Mouse (Mus musculus) NIH3T3 (cell line): Measurements from ENCODE around the gene Yme1l1.
A peak's percentile ranks its signal among the peaks of the same experiment; 100 is the strongest.

Source experiments
- DNase-seq: peaks from one replicate; pipeline ENCODE4 v3.0.0-alpha.2; 2012; ENCODE audit warnings: low read depth

Gene Yme1l1

GRCm38 (mm10) chr2:23155777-23156607 lies at the start of gene Yme1l1, which contains the start of gene Mastl:
Gene Yme1l1, plus strand, starts transcription at chr2:23156369.
Gene Mastl, minus strand, starts transcription at chr2:23156024.
- DNase-seq = peak; percentile 99

- no peak for DNase-seq
Observed at GRCm38 (mm10) chr2:23119573-23119972, 36.6 kb upstream of the Yme1l1 start.

DNA sequence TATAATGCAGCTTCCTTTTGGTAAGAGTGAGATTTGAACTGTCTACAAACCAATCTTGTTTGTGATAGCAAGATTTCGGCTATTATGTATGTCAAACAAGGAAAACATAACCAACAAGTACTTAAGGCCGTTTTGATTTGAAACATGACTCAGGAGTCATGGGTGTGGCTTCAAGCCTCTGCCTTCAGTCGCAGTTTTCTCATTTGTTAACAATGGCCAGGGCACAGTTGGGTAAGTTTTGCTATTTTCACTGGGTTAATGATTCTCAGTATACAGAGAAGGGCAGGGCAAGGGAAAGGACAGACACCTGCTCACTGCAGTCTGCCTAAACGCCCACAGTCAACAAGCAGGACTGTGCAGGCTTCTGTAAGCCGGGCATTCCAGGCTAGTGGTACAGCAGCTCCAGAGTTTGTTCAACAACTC lies 959 bp upstream of the Yme1l1 start:
- peak; percentile 56 for DNase-seq

DNA sequence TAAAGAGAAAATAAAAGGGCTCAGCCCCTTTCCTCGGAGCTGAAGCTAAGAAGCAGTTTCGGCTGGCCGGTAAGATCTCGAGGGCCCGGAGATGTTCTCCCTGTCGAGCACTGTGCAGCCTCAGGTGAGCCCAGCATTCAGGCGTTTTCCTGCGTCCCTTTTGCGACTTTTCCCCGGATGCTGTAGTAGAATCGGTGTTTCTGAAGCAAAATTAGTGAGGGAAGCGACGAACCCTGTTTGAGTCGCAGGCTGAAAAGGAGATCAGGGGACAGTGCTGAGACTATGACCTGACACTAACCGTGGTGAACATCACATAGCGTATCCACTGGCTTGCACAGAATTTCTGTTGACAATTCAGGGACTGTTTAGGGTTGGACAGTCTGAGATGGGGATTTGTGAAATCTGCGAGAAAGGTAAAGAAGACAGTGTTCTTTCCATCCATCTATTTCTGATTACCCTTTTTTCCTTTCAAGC lies 476 bp downstream of the Yme1l1 start:
- no peak for DNase-seq

DNA sequence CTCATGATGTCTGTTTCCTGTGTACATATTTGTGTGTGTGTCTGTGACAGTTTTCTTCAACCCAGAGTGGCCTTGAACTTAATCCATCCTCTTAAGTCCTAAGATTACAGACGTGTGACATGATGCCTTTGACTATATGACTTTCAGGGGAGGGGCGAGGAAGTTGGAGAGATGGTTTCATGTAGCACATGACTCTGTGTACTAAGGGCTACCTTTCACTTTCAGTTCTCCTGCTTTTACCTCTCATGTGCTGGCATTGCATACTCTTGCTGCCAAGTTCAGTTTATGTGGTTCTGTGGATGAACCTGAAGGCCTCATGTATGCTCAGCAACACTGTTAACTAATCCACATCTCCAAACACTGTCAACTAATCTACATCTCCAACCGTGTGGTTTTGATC lies 16.1 kb downstream of the Yme1l1 start:
- DNase-seq = no peak

- no peak for DNase-seq
Observed at GRCm38 (mm10) chr2:23194366-23194765, 38.2 kb downstream of the Yme1l1 start.

GRCm38 (mm10) chr2:23201034-23201433 lies 44.9 kb downstream of the Yme1l1 start:
- DNase-seq = no peak

DNA sequence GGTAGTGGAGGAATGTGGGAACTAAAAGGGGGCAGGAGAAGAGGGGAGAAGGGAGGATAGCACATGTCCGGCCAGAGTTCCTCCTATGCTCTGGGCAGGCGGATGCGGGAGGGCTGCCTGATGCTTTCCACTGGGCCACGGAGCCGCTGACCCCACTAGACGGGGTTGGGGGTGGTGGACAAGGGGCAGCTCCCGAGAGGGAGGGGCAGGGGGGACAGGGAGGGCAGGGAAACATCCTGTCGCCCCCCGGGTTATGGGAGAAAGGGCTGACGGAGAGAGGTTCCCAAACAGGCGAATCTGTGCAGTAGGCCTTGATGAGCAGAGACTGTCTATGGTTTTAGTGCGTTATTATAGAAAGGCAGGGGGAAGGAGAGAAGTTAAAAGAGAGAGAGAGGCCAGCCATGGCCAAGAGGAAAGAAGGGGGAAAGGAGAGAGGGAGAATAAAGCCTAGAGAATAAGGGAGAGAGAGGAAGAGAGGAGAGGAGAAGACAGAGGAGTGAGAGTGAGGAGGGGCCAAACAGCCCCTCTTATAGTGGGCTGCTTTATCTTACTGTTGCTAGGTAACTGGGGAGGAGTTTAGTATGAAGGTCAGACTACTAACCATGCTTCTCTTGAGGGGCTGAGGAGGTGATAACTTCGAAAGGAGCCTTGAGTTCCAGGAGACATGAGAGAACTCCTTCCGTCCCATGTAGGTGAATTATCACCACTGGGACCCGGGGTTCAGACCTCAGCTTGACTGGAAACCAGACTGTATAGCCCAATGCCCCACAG lies 46.9 kb downstream of the Yme1l1 start:
- DNase-seq = no peak

GRCm38 (mm10) chr2:23207070-23207526 lies 50.9 kb downstream of the Yme1l1 start, which contains the start of gene 4931423N10Rik:
Gene 4931423N10Rik, plus strand, starts transcription at chr2:23207476.
- DNase-seq = peak; percentile 51

GRCm38 (mm10) chr2:23213661-23214060 lies 57.5 kb downstream of the Yme1l1 start:
- peak; percentile 71 for DNase-seq

- no peak for DNase-seq
Observed at GRCm38 (mm10) chr2:23225199-23225598, 69.0 kb downstream of the Yme1l1 start.

GRCm38 (mm10) chr2:23228463-23228862 lies 72.3 kb downstream of the Yme1l1 start:
- no peak for DNase-seq

DNA sequence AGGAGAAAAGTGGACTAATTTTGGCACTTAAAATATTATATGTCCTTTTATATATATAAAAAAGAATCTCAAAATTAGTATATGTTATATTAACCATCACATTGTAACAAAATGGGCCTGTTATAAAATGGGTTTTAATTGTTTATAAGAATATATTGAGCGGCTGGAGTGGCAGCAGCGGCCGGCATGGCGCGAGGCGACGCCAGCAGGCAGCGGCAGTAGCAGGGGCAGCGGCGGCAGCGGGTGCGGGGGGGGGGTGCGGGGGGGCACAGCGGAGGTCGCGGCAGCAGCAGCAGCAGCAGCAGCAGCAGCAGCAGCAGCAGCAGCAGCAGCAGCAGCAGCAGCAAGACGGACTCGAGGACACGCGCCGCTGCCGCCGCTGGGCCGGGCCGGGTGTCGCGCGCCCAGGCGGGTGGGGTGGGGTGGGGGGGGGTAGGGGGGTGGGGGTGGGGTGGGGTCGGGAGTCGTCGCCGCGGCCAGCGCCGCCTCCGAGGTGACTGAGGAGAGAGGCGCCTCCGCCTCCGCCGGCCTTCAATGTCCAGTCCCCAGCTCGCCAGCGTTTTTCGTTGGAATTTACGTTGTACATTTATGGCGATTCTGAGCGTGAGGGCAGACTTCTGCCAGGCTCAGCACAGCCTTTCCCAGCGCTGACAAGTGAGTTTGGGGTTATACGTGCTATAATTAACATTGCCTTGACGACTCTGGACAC lies 78.0 kb downstream of the Yme1l1 start:
- DNase-seq = no peak
